Mouse (Mus musculus): Measurements from ENCODE around the gene Gpr88. TPM values are rescaled to one million over a fixed set of nuclear protein-coding genes. Genes with fewer than 3 reads are reported as not detected.
"Not testable (repeated sequence)": the region's sequence is repeated elsewhere in the genome, so short reads cannot be mapped to it uniquely, and the experiment has no call there.

Gpr88 gene
- polyA plus RNA-seq, 1 experiment from 2014 or later, result 0.91 TPM

GRCm38 (mm10) chr3:116236856-116237255 is 16.4 kb downstream of the Gpr88 start:
- no peaks in the 10 kb centered on the region for H3K27me3 ChIP-seq
- H3K27ac ChIP-seq, result no peak overlapping the region
- H3K4me1 ChIP-seq, result no peaks in the 10 kb centered on the region
- no peak overlapping the region for H3K4me2 ChIP-seq (replicated peaks)
- H3K4me3 ChIP-seq, result no peak overlapping the region
- 74% methylated on average over 4 of the region's 4 CpGs for WGBS
- H3K36me3 ChIP-seq, result no peaks in the 10 kb centered on the region
- H3K9ac ChIP-seq, result no peak overlapping the region
- H3K9me3 ChIP-seq, result no peaks in the 10 kb centered on the region
- no peak for ATAC-seq (ENCODE audit: insufficient number of reproducible peaks, insufficient read depth, low FRiP score, low TSS enrichment)

- H3K4me3 ChIP-seq, result no peak overlapping the region
- peaks cover 8% of the 10 kb centered on the region; the same call in 1 of the 2 replicates for H3K4me1 ChIP-seq
- H3K36me3 ChIP-seq, result no peaks in the 10 kb centered on the region
- H3K27me3 ChIP-seq, result no peaks in the 10 kb centered on the region
- H3K4me2 ChIP-seq (replicated peaks), result no peak overlapping the region
- no peaks in the 10 kb centered on the region for H3K9me3 ChIP-seq
- WGBS, result 79% methylated on average over 3 of the region's 3 CpGs
- no peak for ATAC-seq (ENCODE audit: insufficient number of reproducible peaks, insufficient read depth, low FRiP score, low TSS enrichment)
- no peak overlapping the region for H3K9ac ChIP-seq
- no peak overlapping the region for H3K27ac ChIP-seq
These were observed 19.8 kb downstream of the Gpr88 start for GRCm38 (mm10) chr3:116233515-116233914.

- Histone ChIP-seq H3K27me3 (no peaks in the 10 kb centered on the region), H3K9ac (no peak overlapping the region), H3K36me3 (no peaks in the 10 kb centered on the region), H3K4me2 (replicated peaks) (no peak overlapping the region), H3K4me1 (peaks cover 16% of the 10 kb centered on the region), H3K9me3 (no peaks in the 10 kb centered on the region), H3K27ac (no peak overlapping the region), H3K4me3 (no peak overlapping the region)
- no peak for ATAC-seq (ENCODE audit: insufficient number of reproducible peaks, insufficient read depth, low FRiP score, low TSS enrichment)
- WGBS, result 82% methylated on average over 5 of the region's 5 CpGs
These were observed 20.5 kb downstream of the Gpr88 start for GRCm38 (mm10) chr3:116232763-116233162.

- 76% methylated on average over 4 of the region's 4 CpGs for WGBS
- no peaks in the 10 kb centered on the region for H3K9me3 ChIP-seq
- H3K4me2 ChIP-seq (replicated peaks), result no peak overlapping the region
- H3K4me3 ChIP-seq, result no peak overlapping the region
- peaks cover 18% of the 10 kb centered on the region for H3K4me1 ChIP-seq
- ATAC-seq (ENCODE audit: insufficient number of reproducible peaks, insufficient read depth, low FRiP score, low TSS enrichment), result no peak
- peak overlapping the region; percentile 61 for H3K27ac ChIP-seq
- no peak overlapping the region for H3K9ac ChIP-seq
- H3K27me3 ChIP-seq, result no peaks in the 10 kb centered on the region
- no peaks in the 10 kb centered on the region for H3K36me3 ChIP-seq
These were observed 24.0 kb downstream of the Gpr88 start for GRCm38 (mm10) chr3:116229336-116229735.

- Histone ChIP-seq H3K9ac (no peak overlapping the region), H3K4me2 (replicated peaks) (no peak overlapping the region), H3K4me1 (peaks cover 18% of the 10 kb centered on the region), H3K27me3 (no peaks in the 10 kb centered on the region), H3K4me3 (no peak overlapping the region), H3K27ac (peak overlapping the region; percentile 61; the same call in 1 of the 2 replicates), H3K9me3 (no peaks in the 10 kb centered on the region), H3K36me3 (no peaks in the 10 kb centered on the region)
- ATAC-seq (ENCODE audit: insufficient number of reproducible peaks, insufficient read depth, low FRiP score, low TSS enrichment), result peak; percentile 70
- 25% methylated on average over 11 of the region's 11 CpGs for WGBS
These were observed 24.7 kb downstream of the Gpr88 start for GRCm38 (mm10) chr3:116228360-116229245.

GRCm38 (mm10) chr3:116227383-116227782 is 25.9 kb downstream of the Gpr88 start:
- 44% methylated on average over 5 of the region's 5 CpGs for WGBS
- Histone ChIP-seq H3K4me2 (replicated peaks) (no peak overlapping the region), H3K27ac (no peak overlapping the region), H3K4me3 (no peak overlapping the region), H3K36me3 (no peaks in the 10 kb centered on the region), H3K4me1 (peaks cover 21% of the 10 kb centered on the region), H3K9me3 (no peaks in the 10 kb centered on the region), H3K27me3 (no peaks in the 10 kb centered on the region), H3K9ac (no peak overlapping the region)
- ATAC-seq (ENCODE audit: insufficient number of reproducible peaks, insufficient read depth, low FRiP score, low TSS enrichment), result no peak; the same call in 1 of the 2 replicates

- Histone ChIP-seq H3K36me3 (no peaks in the 10 kb centered on the region), H3K4me2 (replicated peaks) (no peak overlapping the region), H3K9ac (no peak overlapping the region), H3K4me3 (no peak overlapping the region), H3K4me1 (peaks cover 25% of the 10 kb centered on the region), H3K9me3 (no peaks in the 10 kb centered on the region), H3K27me3 (no peaks in the 10 kb centered on the region), H3K27ac (no peak overlapping the region)
- ATAC-seq (ENCODE audit: insufficient number of reproducible peaks, insufficient read depth, low FRiP score, low TSS enrichment), result no peak
- WGBS, result 80% methylated on average over 6 of the region's 6 CpGs
These were observed 26.4 kb downstream of the Gpr88 start for GRCm38 (mm10) chr3:116226915-116227314.

GRCm38 (mm10) chr3:116222511-116223243 is 30.6 kb downstream of the Gpr88 start:
- peaks cover 10% of the 10 kb centered on the region; the same call in 1 of the 2 replicates for H3K4me1 ChIP-seq
- peak overlapping the region; percentile 24 for H3K4me2 ChIP-seq (replicated peaks)
- no peak for ATAC-seq (ENCODE audit: insufficient number of reproducible peaks, insufficient read depth, low FRiP score, low TSS enrichment)
- H3K9ac ChIP-seq, result no peak overlapping the region
- no peaks in the 10 kb centered on the region for H3K27me3 ChIP-seq
- no peaks in the 10 kb centered on the region for H3K36me3 ChIP-seq
- no peak overlapping the region for H3K4me3 ChIP-seq
- 16% methylated on average over 17 of the region's 17 CpGs for WGBS
- no peaks in the 10 kb centered on the region for H3K9me3 ChIP-seq
- H3K27ac ChIP-seq, result no peak overlapping the region

GRCm38 (mm10) chr3:116221686-116222010 is 31.7 kb downstream of the Gpr88 start:
- Histone ChIP-seq H3K36me3 (no peaks in the 10 kb centered on the region), H3K4me1 (peaks cover 8% of the 10 kb centered on the region; the same call in 1 of the 2 replicates), H3K27ac (no peak overlapping the region), H3K9me3 (no peaks in the 10 kb centered on the region), H3K4me3 (no peak overlapping the region), H3K27me3 (no peaks in the 10 kb centered on the region), H3K4me2 (replicated peaks) (no peak overlapping the region), H3K9ac (no peak overlapping the region)
- 0 out of 2 replicates have a peak, but pooled peaks have one; percentile 12 for ATAC-seq (ENCODE audit: insufficient number of reproducible peaks, insufficient read depth, low FRiP score, low TSS enrichment)
- 18% methylated on average over 3 of the region's 3 CpGs for WGBS

- WGBS, result 71% methylated on average over 6 of the region's 6 CpGs
- Histone ChIP-seq H3K27ac (0 out of 2 replicates have a peak overlapping the region, but pooled peaks have one; percentile 30), H3K4me3 (no peak overlapping the region), H3K4me2 (replicated peaks) (no peak overlapping the region), H3K9me3 (no peaks in the 10 kb centered on the region), H3K27me3 (no peaks in the 10 kb centered on the region), H3K36me3 (no peaks in the 10 kb centered on the region), H3K9ac (no peak overlapping the region), H3K4me1 (peaks cover 8% of the 10 kb centered on the region; the same call in 1 of the 2 replicates)
- no peak for ATAC-seq (ENCODE audit: insufficient number of reproducible peaks, insufficient read depth, low FRiP score, low TSS enrichment)
These were observed 32.2 kb downstream of the Gpr88 start for GRCm38 (mm10) chr3:116220980-116221685.

- H3K4me1 ChIP-seq; H3K4me3 ChIP-seq; H3K9me3 ChIP-seq; H3K27me3 ChIP-seq; ATAC-seq (ENCODE audit: insufficient number of reproducible peaks, insufficient read depth, low FRiP score, low TSS enrichment); H3K36me3 ChIP-seq; H3K9ac ChIP-seq; H3K27ac ChIP-seq; H3K4me2 ChIP-seq (replicated peaks): not testable (repeated sequence)
- 73% methylated on average over 6 of the region's 6 CpGs for WGBS
These were observed 35.9 kb downstream of the Gpr88 start for GRCm38 (mm10) chr3:116217398-116217797.
